Mouse (Mus musculus) ES-E14 (cell line): ENCODE data around the gene Apba2.

ENCODE experiments used
- CHD2 ChIP-seq: IDR thresholded peaks from 2 replicates; pipeline ENCODE4 v1.6.1; 2014; ENCODE audit warnings: mild to moderate bottlenecking, low read depth, low read length, inconsistent platforms
- HCFC1 ChIP-seq: IDR thresholded peaks from 2 replicates; pipeline ENCODE4 v1.6.1; 2012; ENCODE audit warnings: low read length, inconsistent platforms, borderline replicate concordance; ENCODE audit not compliant: insufficient read depth
- MAFK ChIP-seq: IDR thresholded peaks from 2 replicates; pipeline ENCODE4 v1.6.1; 2014; ENCODE audit warnings: mild to moderate bottlenecking, low read depth, low read length, inconsistent platforms; ENCODE audit not compliant: insufficient read depth
- ZC3H11A ChIP-seq: IDR thresholded peaks from 2 replicates; pipeline ENCODE4 v1.6.1; 2012; ENCODE audit warnings: low read depth, mild to moderate bottlenecking, inconsistent platforms, low read length, borderline replicate concordance
- ZNF384 ChIP-seq: IDR thresholded peaks from 2 replicates; pipeline ENCODE4 v1.6.1; 2012; ENCODE audit warnings: low read depth, low read length, inconsistent platforms

- TF ChIP-seq ZC3H11A: no peak
- TF ChIP-seq ZNF384: no peak
- no peak for TF ChIP-seq MAFK
- TF ChIP-seq HCFC1: no peak
- no peak for TF ChIP-seq CHD2
These were observed 252.2 kb downstream of the Apba2 start for GRCm38 (mm10) chr7:64753678-64754077.
